Mouse (Mus musculus) left cerebral cortex, postnatal 4 days (tissue): ENCODE results near the gene Lgr5. TPM values are rescaled to one million over a fixed set of nuclear protein-coding genes. Genes with fewer than 3 reads are reported as not detected.

Experiments used
- DNase-seq: peaks from one replicate; pipeline ENCODE4 v3.0.0-alpha.2; 2022
- intact Hi-C: fragments of 180-260 bp; cut with DNase I; formaldehyde crosslinking; loops from one replicate; pipeline ENCODE4 v1.15.1; 2025
- total RNA-seq, 2 experiments: library from RNA; stranded (reverse); gene quantifications; 2 replicates each; pipeline ENCODE4 v1.2.3; 2021

The Lgr5 gene
- total RNA-seq, 2 experiments from 2014 or later: 1.1 to 1.4 TPM

DNA sequence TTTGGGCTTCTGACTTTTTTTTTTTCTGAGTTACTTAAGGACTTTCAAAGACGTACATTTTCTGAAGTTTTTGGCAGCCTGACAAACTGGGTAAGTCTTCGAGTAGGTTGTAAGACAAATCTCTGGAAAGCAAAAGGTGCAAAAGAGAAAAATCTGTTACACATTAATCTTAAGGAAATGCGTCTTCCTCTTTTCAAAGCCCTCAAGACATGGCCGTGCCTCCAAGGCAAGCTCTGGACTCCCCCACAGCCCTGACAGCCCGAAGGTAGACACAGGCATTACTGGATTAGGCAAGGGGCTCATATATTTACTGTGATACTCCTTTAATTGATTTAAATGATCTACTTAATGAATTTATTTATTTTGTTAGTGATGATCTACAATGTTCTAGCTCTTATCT lies 124.9 kb downstream of the Lgr5 start:
- DNase-seq: no peak
- intact Hi-C loops: no loop called here

DNA sequence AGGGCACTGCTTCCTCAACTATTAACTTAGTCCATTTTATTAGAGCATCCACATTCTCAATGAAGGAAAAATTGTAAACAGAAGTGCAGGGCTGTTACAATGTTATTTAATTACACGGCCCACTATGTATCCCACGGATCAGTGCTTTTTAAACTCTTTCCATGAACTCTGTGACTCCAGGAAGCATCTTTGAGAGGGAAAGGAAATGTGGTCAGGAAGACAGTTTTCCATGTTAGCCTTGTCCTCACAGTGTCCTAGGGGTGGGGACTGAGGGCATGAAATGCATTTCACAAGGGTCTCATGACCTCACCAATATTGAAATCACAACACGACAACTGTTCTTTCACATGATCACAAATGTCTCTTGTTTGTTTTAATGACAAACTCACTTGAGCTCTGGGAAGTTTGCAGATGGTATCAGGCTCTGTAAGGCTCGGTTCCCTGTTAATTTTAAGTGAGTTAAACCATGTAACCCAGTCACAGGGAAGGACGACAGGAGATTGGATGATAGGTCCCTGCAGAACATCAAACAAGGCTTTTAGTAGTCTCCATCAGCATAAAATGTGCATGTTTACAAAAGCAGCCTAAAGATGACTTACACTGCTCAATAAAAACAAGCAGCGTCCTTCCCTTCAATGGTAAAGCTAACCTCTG lies 130.1 kb downstream of the Lgr5 start:
- DNase-seq: no peak
- intact Hi-C loops: no loop called here

DNA sequence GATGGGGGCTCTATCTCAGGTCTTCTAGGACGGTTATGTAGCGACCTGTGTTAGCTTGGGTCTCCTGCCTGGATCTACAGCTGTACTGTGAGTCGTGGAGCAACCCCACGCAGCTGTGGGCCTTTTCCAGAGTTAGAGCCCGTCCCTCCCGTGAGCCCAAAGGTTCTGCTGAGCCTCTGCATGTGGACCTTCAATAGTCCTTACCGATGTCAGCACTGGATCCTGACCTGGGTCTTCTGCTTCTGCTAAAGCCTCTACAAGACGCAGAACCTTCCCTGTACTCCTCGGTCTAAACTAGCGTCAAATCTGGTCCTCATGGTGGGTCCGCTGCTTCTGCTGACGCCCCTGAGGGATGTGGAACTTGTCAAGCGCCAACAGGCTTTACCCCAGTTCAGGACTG lies 139.0 kb downstream of the Lgr5 start:
- DNase-seq: no peak
- intact Hi-C loops: no loop called here

DNA sequence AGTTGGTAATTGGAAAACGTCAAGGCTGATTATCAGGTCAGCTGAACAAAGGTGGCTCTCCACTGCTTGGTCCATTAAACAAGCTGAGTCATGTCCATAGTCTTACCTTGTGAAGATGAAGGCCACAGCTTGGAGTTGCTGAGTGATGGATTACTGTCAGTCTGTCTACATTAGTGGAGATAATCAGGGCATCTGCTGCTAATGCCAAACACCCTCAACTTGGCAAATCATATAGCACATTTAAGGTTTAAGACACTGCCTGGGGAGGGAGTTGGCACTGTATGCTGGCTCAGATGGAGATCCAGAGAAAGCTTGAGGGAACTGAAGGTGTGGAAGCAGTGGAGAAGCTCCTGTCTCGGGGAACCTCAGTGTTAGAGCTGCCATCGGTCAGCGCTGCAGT lies 150.3 kb downstream of the Lgr5 start:
- DNase-seq: no peak
- intact Hi-C loops: loop anchor here (10.0 kb wide), 1 partner anchor 178 kb away; no protein-coding TSS in a partner anchor

DNA sequence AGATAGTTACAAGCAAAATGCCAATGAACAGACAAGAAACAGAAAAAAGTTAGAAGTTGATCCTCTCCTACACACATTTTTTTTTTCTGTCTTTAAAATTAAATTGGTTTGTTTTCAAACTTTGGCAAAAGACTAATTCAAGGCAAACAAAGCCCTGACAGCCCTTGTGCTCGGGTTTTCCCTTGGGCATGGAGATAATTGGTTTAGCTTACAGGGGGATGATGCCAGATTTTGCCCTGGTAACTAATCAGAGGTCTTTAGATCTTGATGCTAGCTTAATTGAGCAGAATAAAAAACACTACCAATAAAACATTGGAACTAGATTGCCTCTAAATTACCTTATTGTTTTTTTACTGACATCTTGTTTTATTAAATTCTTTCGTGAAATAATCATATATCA lies 162.2 kb downstream of the Lgr5 start:
- no peak for DNase-seq
- intact Hi-C loops: loop anchor here (10.0 kb wide), 1 partner anchor 559 kb away; no protein-coding TSS in a partner anchor

DNA sequence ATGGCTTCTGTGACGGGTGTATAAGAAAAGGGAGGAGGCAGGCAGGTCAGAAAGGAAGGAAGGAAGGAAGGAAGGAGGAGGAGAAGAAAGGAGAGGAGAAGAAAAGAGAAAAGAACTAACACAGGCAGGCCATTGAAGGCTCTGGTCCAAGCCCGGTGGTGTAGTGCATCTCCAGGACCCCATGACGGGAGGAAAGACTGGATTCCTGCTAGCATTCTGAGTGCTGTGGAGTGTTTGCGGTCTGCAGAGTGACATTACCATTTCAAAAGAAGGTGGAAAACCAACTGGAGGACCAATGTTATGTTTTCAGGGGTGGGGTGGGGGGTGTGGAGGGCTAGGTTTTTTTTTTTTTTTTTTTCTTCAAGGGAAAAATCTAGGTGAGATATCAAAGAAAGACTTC lies 165.6 kb downstream of the Lgr5 start:
- no peak for DNase-seq
- intact Hi-C loops: loop anchor here (10.0 kb wide), 1 partner anchor 563 kb away; no protein-coding TSS in a partner anchor

DNA sequence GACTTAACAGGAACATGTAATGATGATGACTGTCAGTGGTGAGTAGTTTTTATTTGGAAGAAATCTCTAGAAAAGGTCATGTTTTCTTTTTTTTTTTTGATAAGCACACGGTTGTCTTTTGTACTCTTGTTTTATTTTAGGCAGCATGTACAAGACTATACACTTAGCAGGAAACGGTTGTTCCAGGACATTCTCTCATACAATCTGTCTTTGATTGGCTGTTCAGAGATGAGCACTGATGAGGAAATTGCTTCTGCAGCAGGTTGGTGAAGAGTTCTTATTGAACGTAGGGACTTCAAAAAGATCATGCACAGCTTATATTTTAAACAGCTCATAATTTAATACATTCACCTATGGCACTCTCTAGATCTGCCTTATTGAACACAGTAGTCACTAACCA lies 173.5 kb downstream of the Lgr5 start:
- no peak for DNase-seq
- intact Hi-C loops: loop anchor here (10.0 kb wide), 1 partner anchor 781 kb away; no protein-coding TSS in a partner anchor

DNA sequence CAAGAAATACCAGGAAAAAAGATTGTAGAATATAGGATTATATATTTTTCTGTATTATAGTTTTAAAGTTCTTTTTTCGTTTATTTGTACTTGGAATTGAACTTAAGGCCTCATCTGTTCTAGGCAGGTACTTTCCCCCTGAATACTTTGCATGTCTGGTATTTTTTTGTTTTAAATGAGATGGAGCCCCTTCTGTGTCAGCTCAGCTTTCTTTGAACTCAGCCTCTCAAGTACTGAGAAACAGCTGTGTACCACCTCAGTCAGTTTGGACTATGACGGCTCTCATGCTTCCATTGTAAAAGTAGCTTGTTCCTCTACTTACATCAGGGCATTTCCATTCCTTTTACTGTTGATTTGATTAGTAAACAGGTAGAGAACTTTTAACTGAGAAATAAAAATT lies 174.1 kb downstream of the Lgr5 start:
- no peak for DNase-seq
- intact Hi-C loops: loop anchor here (10.0 kb wide), 1 partner anchor 781 kb away; no protein-coding TSS in a partner anchor

DNA sequence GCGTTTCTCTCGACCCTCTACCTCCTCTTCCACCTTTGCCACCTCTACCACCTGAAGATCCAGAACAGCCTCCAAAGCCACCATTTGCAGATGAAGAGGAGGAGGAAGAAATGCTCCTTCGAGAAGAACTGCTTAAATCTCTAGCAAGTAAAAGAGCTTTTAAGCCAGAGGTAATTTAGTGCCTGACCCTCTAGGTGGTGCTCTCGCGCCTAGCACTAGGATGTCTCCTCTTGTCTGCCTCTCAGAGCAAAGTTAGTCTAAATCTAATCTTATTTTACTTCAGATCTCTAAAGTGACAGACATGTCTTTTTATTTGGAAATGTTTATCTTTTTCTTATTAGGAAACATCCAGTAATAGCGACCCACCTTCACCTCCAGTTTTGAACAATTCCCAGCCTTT lies 181.2 kb downstream of the Lgr5 start:
- DNase-seq: peak; percentile 60
- intact Hi-C loops: loop anchor here (5.0 kb wide), 1 partner anchor 211 kb away; no protein-coding TSS in a partner anchor

Other genes starting within 250 kb of the Lgr5 start
- 10 to 100 TPM; 40.6 to 45.3 TPM for gene Tmem19, start 225.3 kb downstream of the Lgr5 start, total RNA-seq
- 10 to 100 TPM; 13.0 to 18.3 TPM for gene Thap2, start 203.3 kb downstream of the Lgr5 start, total RNA-seq
- 10 to 100 TPM; 43.4 to 46.7 TPM for gene Zfc3h1, start 202.8 kb downstream of the Lgr5 start, total RNA-seq
- gene A930009A15Rik, start 17.8 kb downstream of the Lgr5 start, total RNA-seq: under 1 TPM in 1 of 2 experiments, not detected in 1; 0.66 TPM
- under 1 TPM; 0.78 to 0.79 TPM for gene Tspan8, start 229.1 kb upstream of the Lgr5 start, total RNA-seq